Mouse (Mus musculus): Measurements from ENCODE around the gene Ccdc158.

GRCm38 (mm10) chr5:92721610-92722009, 46.5 kb upstream of the Ccdc158 start:
- TF ChIP-seq MYOD1 (IDR thresholded peaks at IDR 0.05; ENCODE audit: control insufficient read depth in 1 of 3, insufficient read length in 2 of 3, low read depth in 2 of 3), result no peak
- no peak for TF ChIP-seq CEBPB (IDR thresholded peaks at IDR 0.05; ENCODE audit: insufficient read depth, poor library complexity, severe bottlenecking)
- no peak for TF ChIP-seq POLR2A (IDR thresholded peaks at IDR 0.05; ENCODE audit: insufficient read length, low read depth)
- TF ChIP-seq MAX (IDR thresholded peaks at IDR 0.05; ENCODE audit: low read depth), result no peak
- no peak for TF ChIP-seq POLR2AphosphoS2 (IDR thresholded peaks at IDR 0.05; ENCODE audit: insufficient read length, low read depth)
- TF ChIP-seq MYOG (IDR thresholded peaks at IDR 0.05; ENCODE audit: control insufficient read depth in 1 of 3, insufficient read depth in 1 of 3, insufficient read length in 2 of 3, low read depth in 2 of 3), result no peak
- no peak for TF ChIP-seq E2F4 (IDR thresholded peaks at IDR 0.05; ENCODE audit: insufficient read depth)
- no peak for TF ChIP-seq SRF (IDR thresholded peaks at IDR 0.05; ENCODE audit: control insufficient read depth, insufficient read length, low read depth)
- TF ChIP-seq USF1 (IDR thresholded peaks at IDR 0.05; ENCODE audit: low read depth), result no peak
